Mouse (Mus musculus) E14TG2a.4 (cell line): ENCODE data around the gene Senp1.

ENCODE experiments used
- H3K27me3 ChIP-seq: 2 replicates; pipeline ENCODE4 v1.6.1; 2014; ENCODE audit warnings: low read length, control low read depth; ENCODE audit not compliant: insufficient read depth
- H3K36me3 ChIP-seq: 2 replicates; pipeline ENCODE4 v1.6.1; 2014; ENCODE audit warnings: low read length, control low read depth; ENCODE audit not compliant: insufficient read depth
- H3K4me1 ChIP-seq: replicated peaks from 2 replicates; pipeline ENCODE4 v1.6.1; 2014; ENCODE audit warnings: low read depth, low read length, control low read depth
- H3K4me3 ChIP-seq: replicated peaks from 2 replicates; pipeline ENCODE4 v1.5.1; 2014; ENCODE audit warnings: mild to moderate bottlenecking, low read length
- H3K9me3 ChIP-seq: 2 replicates; pipeline ENCODE4 v1.6.1; 2014; ENCODE audit warnings: low read length, control low read depth
- CTCF ChIP-seq: conservative IDR thresholded peaks from 2 replicates; pipeline ENCODE4 v1.5.1; 2014; ENCODE audit warnings: low read length
- NANOG ChIP-seq: IDR thresholded peaks from 2 replicates; pipeline ENCODE4 v1.6.1; 2014; ENCODE audit warnings: borderline replicate concordance, low read length, mixed read lengths
- POU5F1 ChIP-seq: IDR thresholded peaks from 2 replicates; pipeline ENCODE4 v1.6.1; 2014; ENCODE audit warnings: low read length, borderline replicate concordance

Senp1 gene

DNA sequence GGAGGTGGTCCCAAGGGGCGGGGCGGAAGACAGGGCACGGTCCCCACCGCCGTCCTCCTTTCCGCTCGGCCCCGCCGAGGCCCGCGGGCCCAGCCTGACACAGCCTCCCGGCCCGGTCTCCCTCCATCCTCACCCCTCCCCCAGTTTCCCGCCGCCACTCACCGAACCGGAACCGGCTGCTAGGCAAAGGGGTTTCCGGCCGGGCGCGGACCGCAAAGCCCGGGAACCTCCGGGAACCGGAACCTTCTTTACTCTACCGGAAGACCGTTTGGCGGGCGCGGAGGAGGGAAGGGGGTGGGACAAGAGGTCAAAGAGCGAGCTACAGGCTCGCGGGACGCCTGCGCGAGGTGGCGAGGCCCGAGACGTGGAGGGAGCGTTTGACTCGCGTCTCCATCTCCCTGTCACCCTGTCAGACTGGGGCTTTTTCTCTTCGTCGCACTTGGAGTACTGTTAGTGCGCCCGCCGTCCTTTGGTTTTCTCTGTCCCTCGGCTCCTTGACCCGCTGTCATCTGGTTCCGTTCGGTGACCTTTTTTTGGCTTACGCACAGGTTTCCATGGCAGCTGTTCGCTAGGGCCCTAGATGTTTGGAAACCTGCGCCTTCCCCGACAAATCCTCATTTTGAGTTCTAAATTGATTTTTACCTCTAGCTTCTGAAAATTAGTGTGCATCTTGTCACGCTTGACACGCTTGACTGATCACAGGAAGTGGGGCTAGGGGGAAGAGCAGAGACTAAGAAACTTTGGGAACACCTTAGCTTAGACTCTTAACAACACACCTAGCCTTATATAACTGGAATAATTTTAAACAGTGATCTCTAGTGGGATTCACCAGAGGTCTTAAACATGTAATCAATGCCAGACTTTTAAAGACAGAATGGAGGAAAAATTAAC lies at the start of gene Senp1:
TSS of gene Senp1 (minus strand) at position 624 of the 891 bp plus-strand sequence.
- peak within 1 kb of the TSS; percentile 98 for H3K4me3 ChIP-seq
- H3K4me1 ChIP-seq = peaks cover 59% of the 10 kb centered on the region
- no peaks in the 10 kb centered on the region for H3K9me3 ChIP-seq
- H3K36me3 ChIP-seq = peaks cover 22% of the 10 kb centered on the region
- TF ChIP-seq POU5F1 (no peak), NANOG (no peak), CTCF (no peak)
- no peaks in the 10 kb centered on the region for H3K27me3 ChIP-seq

DNA sequence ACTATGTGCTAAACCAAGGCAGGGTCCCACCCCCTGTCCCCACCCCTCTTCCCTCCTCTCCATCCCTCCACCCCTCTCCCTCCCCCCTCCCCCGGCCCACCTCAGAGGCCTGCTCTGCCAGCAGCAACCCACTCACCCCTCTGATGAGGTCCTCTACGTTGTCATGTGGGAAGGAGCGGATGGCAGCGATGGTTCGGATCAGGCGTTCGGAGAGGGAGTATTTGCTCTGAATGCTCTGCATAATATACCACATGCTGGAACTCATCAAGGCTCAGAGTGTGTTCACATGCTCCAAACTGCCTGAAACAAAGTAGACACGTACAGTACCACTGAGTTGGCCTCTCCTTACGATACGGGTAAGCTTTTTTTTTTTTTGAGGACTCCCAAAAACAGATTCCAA lies 49.0 kb upstream of the Senp1 start:
- peaks cover 27% of the 10 kb centered on the region for H3K36me3 ChIP-seq
- no peaks in the 10 kb centered on the region for H3K27me3 ChIP-seq
- peaks cover 35% of the 10 kb centered on the region for H3K4me1 ChIP-seq
- TF ChIP-seq CTCF = no peak
- no peak for TF ChIP-seq POU5F1
- no peak for TF ChIP-seq NANOG
- H3K4me3 ChIP-seq = no peak overlapping the region
- H3K9me3 ChIP-seq = peaks cover 14% of the 10 kb centered on the region

DNA sequence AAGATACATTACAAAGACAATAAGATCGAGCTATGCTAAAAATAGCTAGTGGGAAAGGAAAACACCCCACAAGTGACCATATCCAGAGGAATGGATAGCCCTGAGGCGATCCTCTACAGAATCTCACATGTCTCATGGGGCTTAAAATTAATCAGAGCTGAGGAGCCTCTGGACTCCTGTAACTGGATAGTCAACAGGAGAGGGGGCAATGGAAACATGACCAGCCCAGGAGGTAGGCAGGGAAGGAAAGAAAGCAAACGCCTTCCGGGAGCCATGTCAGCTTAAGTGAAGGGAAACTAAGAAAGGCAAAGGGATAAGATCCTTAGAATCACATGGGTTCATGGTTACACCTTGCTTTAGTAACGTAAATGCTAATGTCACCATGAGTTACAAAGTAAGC lies 47.3 kb upstream of the Senp1 start:
- Histone ChIP-seq H3K27me3 (no peaks in the 10 kb centered on the region), H3K4me3 (no peak overlapping the region), H3K9me3 (0 out of 2 replicates have a peak, but pooled peaks cover under 1% of the 10 kb centered on the region), H3K4me1 (peaks cover 41% of the 10 kb centered on the region), H3K36me3 (peaks cover 44% of the 10 kb centered on the region)
- no peak for TF ChIP-seq POU5F1
- TF ChIP-seq CTCF = no peak
- no peak for TF ChIP-seq NANOG

DNA sequence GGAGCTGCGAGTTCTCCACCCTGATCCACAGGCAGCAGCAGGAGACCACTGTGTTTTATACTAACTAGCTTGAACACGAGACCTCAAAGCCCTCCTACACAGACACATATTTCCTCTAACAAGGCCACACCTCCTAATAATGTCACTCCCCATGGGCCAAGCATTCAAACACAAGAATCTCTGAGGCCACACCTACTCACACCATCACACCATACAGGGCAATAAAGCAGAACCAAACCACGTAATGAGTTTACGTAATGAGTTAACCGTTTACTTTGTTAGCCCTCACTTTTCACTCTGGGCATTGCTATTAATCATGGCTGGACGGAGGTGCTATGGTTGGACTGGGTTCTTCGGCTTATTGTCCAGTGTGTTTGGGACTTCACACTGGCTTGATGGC lies 46.2 kb upstream of the Senp1 start:
- TF ChIP-seq CTCF (no peak), NANOG (no peak), POU5F1 (no peak)
- Histone ChIP-seq H3K36me3 (peaks cover 54% of the 10 kb centered on the region), H3K9me3 (no peaks in the 10 kb centered on the region), H3K4me1 (peaks cover 43% of the 10 kb centered on the region), H3K27me3 (no peaks in the 10 kb centered on the region), H3K4me3 (no peak overlapping the region)

DNA sequence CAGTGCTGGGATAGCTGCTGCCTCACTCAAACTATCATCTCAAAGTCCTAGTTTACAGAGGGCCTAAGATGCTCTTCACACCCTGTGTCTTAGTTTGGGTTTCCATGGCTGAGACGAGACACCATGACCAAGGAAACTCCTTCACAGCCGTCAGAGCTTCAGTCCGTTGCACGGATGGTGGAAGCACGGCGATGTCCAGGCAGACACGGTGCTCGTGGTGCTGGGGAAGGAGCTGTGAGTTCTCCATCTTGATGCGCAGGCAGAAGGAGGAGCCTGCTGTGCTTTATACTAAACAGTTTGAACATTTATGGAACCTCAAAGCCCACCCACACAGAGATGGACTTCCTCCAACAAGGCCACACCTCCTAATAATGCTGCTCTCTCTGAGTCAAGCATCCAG lies 43.3 kb upstream of the Senp1 start:
- Histone ChIP-seq H3K4me1 (peaks cover 23% of the 10 kb centered on the region), H3K4me3 (no peak overlapping the region), H3K9me3 (no peaks in the 10 kb centered on the region), H3K27me3 (no peaks in the 10 kb centered on the region), H3K36me3 (peaks cover 70% of the 10 kb centered on the region)
- no peak for TF ChIP-seq NANOG
- no peak for TF ChIP-seq CTCF
- TF ChIP-seq POU5F1 = no peak

DNA sequence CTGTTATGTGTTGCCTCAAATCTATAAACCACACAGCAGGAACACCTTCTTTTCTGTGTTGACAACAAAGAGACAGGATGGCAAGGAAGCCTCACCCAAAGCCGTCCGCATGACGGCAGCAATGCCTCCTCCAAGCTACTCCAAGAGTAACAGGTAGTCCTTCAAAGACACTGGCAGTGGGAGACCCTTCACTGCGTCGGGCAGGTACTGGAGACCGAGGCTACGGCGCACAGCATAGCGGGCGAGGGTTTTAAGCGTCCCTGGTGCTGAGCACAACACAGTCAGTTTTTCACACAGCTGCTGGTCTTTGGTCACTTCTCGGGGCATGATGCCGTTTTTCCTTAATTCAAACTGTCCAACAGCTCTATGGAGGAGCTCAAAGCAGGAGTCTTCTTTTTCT lies 42.1 kb upstream of the Senp1 start:
- no peaks in the 10 kb centered on the region for H3K9me3 ChIP-seq
- no peaks in the 10 kb centered on the region for H3K27me3 ChIP-seq
- TF ChIP-seq CTCF (no peak), NANOG (no peak), POU5F1 (no peak)
- peaks cover 23% of the 10 kb centered on the region for H3K4me1 ChIP-seq
- H3K4me3 ChIP-seq = no peak overlapping the region
- peaks cover 69% of the 10 kb centered on the region for H3K36me3 ChIP-seq

DNA sequence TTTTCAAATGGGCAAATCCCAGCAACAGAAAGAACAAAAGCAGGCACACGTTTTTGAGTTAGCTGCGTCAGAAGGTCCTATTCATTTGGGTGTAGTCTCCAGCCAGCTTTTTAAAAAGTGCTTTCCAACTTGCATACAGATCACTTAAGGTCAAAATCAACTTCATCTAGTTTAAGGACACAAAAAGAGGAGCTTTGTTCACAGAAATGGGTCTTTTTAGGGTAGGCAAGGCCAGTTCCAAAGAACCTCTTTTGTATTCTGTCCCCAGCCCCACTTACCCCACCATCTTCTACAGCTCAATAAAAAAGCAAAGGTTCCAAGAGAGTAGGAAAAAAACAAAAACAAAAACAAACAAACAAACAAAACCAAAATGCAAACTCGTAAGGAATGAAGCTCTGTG lies 41.1 kb upstream of the Senp1 start:
- H3K4me1 ChIP-seq = peaks cover 23% of the 10 kb centered on the region
- TF ChIP-seq CTCF = no peak
- TF ChIP-seq POU5F1 = no peak
- TF ChIP-seq NANOG = no peak
- H3K4me3 ChIP-seq = no peak overlapping the region
- H3K36me3 ChIP-seq = peaks cover 76% of the 10 kb centered on the region
- H3K9me3 ChIP-seq = no peaks in the 10 kb centered on the region
- H3K27me3 ChIP-seq = no peaks in the 10 kb centered on the region

DNA sequence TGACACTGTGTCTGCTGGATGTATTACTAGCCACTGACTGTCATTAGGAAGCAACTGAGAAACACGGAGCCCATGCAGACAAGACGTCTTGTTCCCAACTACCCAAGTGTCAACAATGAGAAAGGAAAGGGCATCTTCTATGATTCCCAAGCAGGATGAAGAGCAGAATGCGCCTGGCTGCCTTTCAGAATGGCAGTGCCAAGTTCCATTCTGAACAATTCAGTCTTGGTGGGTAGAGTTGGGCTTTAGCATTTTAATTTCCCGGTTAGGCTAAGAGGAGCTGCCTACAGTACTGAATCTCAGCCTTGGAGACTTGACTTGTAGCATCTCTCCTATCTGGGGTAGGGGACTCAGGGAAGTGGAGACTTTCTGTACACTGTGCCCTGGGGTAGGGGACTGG lies 40.5 kb upstream of the Senp1 start:
- H3K27me3 ChIP-seq = no peaks in the 10 kb centered on the region
- no peak overlapping the region for H3K4me3 ChIP-seq
- no peaks in the 10 kb centered on the region for H3K9me3 ChIP-seq
- H3K4me1 ChIP-seq = peaks cover 25% of the 10 kb centered on the region
- peaks cover 75% of the 10 kb centered on the region for H3K36me3 ChIP-seq
- TF ChIP-seq NANOG (no peak), POU5F1 (no peak)

DNA sequence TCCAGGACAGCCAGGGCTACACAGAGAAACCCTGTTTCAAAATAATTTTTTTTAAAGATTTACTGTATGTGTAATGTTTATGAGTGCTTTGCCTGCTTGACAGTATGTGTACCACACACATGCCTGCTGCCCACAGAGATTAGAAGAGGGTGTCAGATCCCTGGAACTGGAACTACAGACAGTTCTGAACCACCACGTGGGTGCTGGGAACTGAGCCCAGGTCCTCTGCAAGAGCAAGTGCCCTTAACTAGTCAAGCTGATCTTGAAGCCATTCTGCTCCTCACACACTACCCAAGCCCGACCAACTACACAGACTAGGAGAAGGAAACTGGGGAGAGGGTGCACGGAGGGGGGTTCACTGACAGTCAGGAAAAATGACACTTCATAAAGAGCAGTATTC lies 39.9 kb upstream of the Senp1 start:
- Histone ChIP-seq H3K27me3 (no peaks in the 10 kb centered on the region), H3K36me3 (peaks cover 81% of the 10 kb centered on the region), H3K4me3 (no peak overlapping the region), H3K4me1 (peaks cover 27% of the 10 kb centered on the region), H3K9me3 (no peaks in the 10 kb centered on the region)
- no peak for TF ChIP-seq POU5F1
